13 mouse cellular contexts compared by ENCODE assay signal in genomic region chr5:111006272-111007135, GRCm38 (mm10).
A peak's percentile ranks its signal among the peaks of the same experiment; 100 is the strongest.
DNase-seq lines count a peak whose midpoint lies in the region; ATAC-seq lines count a peak whose summit lies in the region.
"Had no signal": no experiment of that assay in that cellular context is flagged by ENCODE, and none has a peak within 500 bp of the region (broad histone marks: within the 10 kb centered on the region; RNA-seq: fewer than 3 reads in every experiment).

No protein-coding gene starts in this region.

- WGBS in forebrain, embryonic 13.5 days: 28% methylated on average over 14 of the region's 14 CpGs
- 60% methylated on average over 14 of the region's 14 CpGs for WGBS in limb, embryonic 10.5 days

- peak overlapping the region; percentile 65 for H3K27ac ChIP-seq in forebrain, embryonic 13.5 days
- H3K27ac ChIP-seq in limb, embryonic 10.5 days: peak overlapping the region; percentile 53; the same call in 1 of the 2 replicates
- H3K27ac ChIP-seq: liver, embryonic 13.5 days had no signal

- DNase-seq in CD4-positive, CD25-positive, alpha-beta regulatory T cell, adult 2 months (ENCODE audit: low read depth, low spot score): peak; percentile 16
- DNase-seq in brain, adult 2 months (ENCODE audit: low read depth, low spot score): peak; percentile 68
- DNase-seq in limb, embryonic 10.5 days (ENCODE audit: low spot score): no peak
- DNase-seq in left cerebral cortex, postnatal 36 days (ENCODE audit: low spot score in 2 of 2): no peak
- no peak for DNase-seq in lung, postnatal 4 days
- no peak for DNase-seq in thymus, postnatal 25 days
- DNase-seq: gastrocnemius, postnatal 10 days; kidney, postnatal 25 days; liver, embryonic 13.5 days; right cerebral cortex, postnatal 25 days had no signal

- H3K36me3 ChIP-seq in forebrain, embryonic 13.5 days (ENCODE audit: poor library complexity, severe bottlenecking): peaks cover 11% of the 10 kb centered on the region
- peaks cover 12% of the 10 kb centered on the region for H3K36me3 ChIP-seq in limb, embryonic 10.5 days
- H3K36me3 ChIP-seq: liver, embryonic 13.5 days had no signal

- H3K27me3 ChIP-seq in forebrain, embryonic 13.5 days: no peaks in the 10 kb centered on the region
- H3K27me3 ChIP-seq in limb, embryonic 10.5 days (ENCODE audit: low read depth, poor library complexity, severe bottlenecking): no peaks in the 10 kb centered on the region
- H3K27me3 ChIP-seq: liver, embryonic 13.5 days; Patski had no signal

- H3K4me1 ChIP-seq in forebrain, embryonic 13.5 days: peaks cover 40% of the 10 kb centered on the region
- peaks cover 53% of the 10 kb centered on the region for H3K4me1 ChIP-seq in limb, embryonic 10.5 days
- H3K4me1 ChIP-seq: liver, embryonic 13.5 days had no signal

- H3K9me3 ChIP-seq in forebrain, embryonic 13.5 days (replicated peaks): peaks cover 7% of the 10 kb centered on the region
- peaks cover 7% of the 10 kb centered on the region; the same call in 1 of the 2 replicates for H3K9me3 ChIP-seq in limb, embryonic 10.5 days (replicated peaks)
- H3K9me3 ChIP-seq: liver, embryonic 13.5 days had no signal

- no peak overlapping the region for H3K4me3 ChIP-seq in forebrain, embryonic 13.5 days
- no peak overlapping the region for H3K4me3 ChIP-seq in limb, embryonic 10.5 days
- H3K4me3 ChIP-seq: liver, embryonic 13.5 days had no signal

- ATAC-seq in CD4-positive, CD25-positive, alpha-beta regulatory T cell, adult 4 months: no peak
- ATAC-seq in forebrain, embryonic 13.5 days: peak; percentile 57
- ATAC-seq: Patski had no signal

- H3K9ac ChIP-seq in forebrain, embryonic 13.5 days: no peak overlapping the region
- H3K9ac ChIP-seq: liver, embryonic 13.5 days had no signal

- intact Hi-C loops in left cerebral cortex, postnatal 36 days (cut with DNase I): no loop called here

- H3K4me2 ChIP-seq in forebrain, embryonic 13.5 days: peak overlapping the region; percentile 4; the same call in 1 of the 2 replicates
- H3K4me2 ChIP-seq: liver, embryonic 13.5 days had no signal

Comparison
In these comparisons a context has a peak if more than half of its experiments do, and no peak if none do; other contexts are left out.
1. DNase-seq: peak in CD4-positive, CD25-positive, alpha-beta regulatory T cell, adult 2 months (single experiment) and brain, adult 2 months (single experiment); none in limb, embryonic 10.5 days (single experiment), left cerebral cortex, postnatal 36 days (0 of 2), lung, postnatal 4 days (0 of 2) and thymus, postnatal 25 days (single experiment).